Mouse (Mus musculus): Measurements from ENCODE around the gene Apol11a. TPM values are rescaled to one million over a fixed set of nuclear protein-coding genes. Genes with fewer than 3 reads are reported as not detected.
"Not testable (repeated sequence)": the region's sequence is repeated elsewhere in the genome, so short reads cannot be mapped to it uniquely, and the experiment has no call there.

Gene Apol11a
- total RNA-seq (2017), result not detected in 2 replicates

DNA sequence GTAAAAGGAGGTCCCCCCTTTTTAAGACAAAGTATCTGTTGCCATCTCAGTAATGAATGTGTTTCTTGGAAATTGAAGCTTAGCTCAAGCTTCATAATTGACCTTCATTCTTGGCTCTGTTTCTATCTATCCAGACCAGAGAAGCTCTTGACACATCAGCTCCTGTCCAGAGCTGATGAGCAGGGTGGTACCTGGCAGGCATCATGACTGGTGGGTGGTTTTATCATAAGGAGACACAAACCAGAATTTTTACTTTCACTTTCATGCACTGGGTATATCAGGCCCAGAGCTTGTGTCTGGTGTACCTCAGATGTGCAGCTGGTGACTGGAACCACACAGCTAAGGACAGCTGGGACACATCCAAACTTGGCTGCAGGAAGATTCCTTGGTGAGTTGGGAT is at the start of gene Apol11a:
Gene Apol11a, plus strand, starts transcription at position 306 of the 400 bp plus-strand sequence.
- not testable (repeated sequence) for ATAC-seq (replicated peaks in 1 of 2; ENCODE audit: insufficient read depth in 1 of 2, low FRiP score in 2 of 2, low TSS enrichment in 1 of 2, low read depth in 1 of 2, poor library complexity in 2 of 2, severe bottlenecking in 2 of 2)

DNA sequence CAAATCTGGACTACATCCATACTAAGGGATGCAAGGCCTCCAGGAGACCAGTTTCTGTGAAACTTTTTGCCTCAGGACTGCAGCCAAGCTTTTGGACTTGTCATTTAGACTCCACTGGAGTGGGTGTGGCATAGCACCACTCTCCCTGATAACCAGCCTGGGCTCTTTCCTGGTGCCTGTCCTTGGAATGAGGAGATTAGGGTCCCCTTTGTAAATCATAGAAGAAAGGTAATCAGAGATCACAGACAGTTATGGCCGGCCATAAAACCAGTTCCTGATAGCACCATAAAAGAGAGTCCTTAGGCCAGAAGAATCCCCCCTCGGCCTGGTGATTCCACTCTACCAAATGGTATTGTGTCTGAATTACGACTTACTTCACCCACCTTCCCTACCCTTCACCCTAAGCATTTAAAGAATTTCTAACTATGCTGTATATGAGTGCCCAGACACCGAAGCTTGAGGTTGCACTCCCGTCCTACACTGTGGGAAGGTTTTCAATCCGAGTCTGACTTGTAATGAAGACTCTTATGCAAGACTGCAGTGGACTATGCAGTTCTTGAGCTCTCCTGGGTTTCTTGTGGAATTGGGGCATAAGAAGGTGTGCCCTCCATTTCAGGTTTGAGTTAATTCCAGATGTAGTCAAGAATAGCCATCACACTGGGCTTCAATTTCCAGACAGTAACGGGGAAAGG is 33.2 kb upstream of the Apol11a start:
- not testable (repeated sequence) for ATAC-seq (replicated peaks in 1 of 2; ENCODE audit: insufficient read depth in 1 of 2, low FRiP score in 2 of 2, low TSS enrichment in 1 of 2, low read depth in 1 of 2, poor library complexity in 2 of 2, severe bottlenecking in 2 of 2)

DNA sequence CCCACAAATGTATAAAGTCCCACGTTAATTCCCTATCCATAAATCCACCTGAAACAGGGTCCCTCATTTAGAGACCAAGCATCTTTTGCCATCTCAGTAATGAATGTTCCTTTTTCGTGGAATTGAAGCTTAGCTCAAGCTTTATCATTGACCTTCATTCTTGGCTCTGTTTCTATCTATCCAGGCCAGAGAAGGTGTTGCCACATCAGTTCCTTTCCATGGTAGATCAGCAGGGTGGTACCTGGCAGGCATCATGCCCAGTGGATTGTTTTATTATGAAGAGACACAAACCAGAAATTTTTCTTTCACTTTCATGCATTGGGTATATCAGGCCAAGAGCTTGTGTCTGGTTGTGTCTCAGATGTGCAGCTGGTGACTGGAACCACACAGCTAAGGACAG is 31.4 kb upstream of the Apol11a start, which contains the start of gene Apol10a:
Gene Apol10a, plus strand, starts transcription at position 355 of the 400 bp plus-strand sequence.
- not testable (repeated sequence) for ATAC-seq (replicated peaks in 1 of 2; ENCODE audit: insufficient read depth in 1 of 2, low FRiP score in 2 of 2, low TSS enrichment in 1 of 2, low read depth in 1 of 2, poor library complexity in 2 of 2, severe bottlenecking in 2 of 2)

DNA sequence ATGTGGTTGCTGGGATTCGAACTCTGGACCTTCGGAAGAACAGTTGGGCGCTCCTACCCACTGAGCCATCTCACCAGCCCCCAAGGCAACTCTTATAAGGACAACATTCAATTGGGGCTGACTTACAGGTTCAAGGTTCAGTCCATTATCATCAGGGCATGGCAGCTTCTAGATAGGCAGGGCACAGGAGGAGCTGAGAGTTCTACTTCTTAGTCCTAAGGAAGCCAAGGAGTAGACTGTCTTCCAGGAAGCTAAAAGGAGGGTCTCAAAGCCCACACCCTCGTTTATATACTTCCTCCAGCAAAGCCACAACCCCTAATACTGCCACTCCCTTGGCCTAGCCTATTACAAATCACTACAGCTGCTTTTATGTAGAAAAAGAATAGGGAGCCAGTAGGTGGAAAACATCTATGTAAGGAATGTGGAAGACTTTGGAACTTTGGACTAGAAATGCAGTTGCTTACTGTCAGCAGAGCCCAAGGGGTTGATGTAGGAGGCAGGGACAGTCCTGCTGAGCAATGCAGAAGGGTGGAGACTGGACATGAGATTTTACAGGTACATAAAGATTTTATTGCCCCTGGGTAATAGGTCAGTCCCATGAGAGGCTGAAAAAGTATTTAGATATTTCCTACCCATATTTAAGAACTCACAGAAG is 25.8 kb upstream of the Apol11a start:
- ATAC-seq (replicated peaks in 1 of 2; ENCODE audit: insufficient read depth in 1 of 2, low FRiP score in 2 of 2, low TSS enrichment in 1 of 2, low read depth in 1 of 2, poor library complexity in 2 of 2, severe bottlenecking in 2 of 2), result no peak

DNA sequence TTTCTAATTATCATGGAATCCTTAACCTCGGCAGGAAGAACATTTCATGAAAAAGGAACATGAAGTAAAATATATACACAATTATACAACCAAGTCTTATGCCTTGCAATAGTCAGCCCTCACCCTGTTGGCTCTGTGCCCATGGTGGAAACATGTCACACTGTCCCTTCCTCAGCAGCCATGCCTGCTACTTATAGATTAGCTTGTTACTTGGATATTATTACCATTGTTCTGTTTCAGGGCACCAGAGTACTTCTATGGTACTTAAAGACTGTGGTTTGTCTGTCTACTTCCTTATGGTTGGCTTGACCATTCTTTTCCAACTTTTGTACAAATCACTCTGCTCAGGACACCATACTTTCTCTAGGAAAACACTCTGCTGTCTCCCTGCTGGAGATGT is 14.9 kb upstream of the Apol11a start:
- not testable (repeated sequence) for ATAC-seq (replicated peaks in 1 of 2; ENCODE audit: insufficient read depth in 1 of 2, low FRiP score in 2 of 2, low TSS enrichment in 1 of 2, low read depth in 1 of 2, poor library complexity in 2 of 2, severe bottlenecking in 2 of 2)

DNA sequence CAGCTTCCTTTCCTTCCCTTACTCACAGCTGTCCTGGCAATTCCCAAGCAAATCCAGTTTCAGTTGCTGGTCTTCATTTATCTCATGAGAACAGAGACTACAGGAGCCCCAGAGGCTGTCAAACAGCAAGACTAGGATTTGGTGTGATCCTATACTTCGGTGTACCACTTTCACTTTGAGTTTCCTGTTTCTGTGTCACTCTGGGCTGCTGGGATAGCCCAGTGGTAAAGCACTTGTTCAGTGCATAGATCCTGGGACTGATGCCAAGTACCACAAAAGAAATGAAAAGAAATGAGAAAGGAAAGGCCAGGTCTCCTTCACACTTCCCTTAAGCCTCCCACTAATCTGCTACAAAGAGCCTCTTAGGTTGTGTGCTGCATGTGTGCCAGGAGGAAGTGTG is 13.4 kb upstream of the Apol11a start:
- peak; percentile 76 to 77 for ATAC-seq (replicated peaks in 1 of 2; ENCODE audit: insufficient read depth in 1 of 2, low FRiP score in 2 of 2, low TSS enrichment in 1 of 2, low read depth in 1 of 2, poor library complexity in 2 of 2, severe bottlenecking in 2 of 2)

DNA sequence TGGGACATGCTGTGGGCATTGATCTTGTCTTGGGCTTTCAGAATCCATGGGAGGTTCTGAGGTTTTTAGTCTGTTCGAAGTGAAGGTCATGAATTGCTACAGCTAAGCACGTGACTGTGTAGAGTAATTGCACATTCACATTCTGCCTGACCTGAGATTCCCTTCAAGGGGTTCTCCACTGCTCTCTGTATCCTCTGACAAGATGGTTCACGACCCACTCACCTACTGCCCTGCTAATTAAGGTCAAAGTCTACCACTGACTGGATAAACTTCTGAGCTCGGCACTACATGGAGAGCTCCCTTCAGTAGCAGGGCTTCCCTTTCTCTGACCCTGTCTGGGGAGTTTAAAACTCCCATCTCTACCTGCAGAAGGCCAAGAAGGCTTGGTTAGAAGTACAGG is 12.5 kb downstream of the Apol11a start:
- ATAC-seq (replicated peaks in 1 of 2; ENCODE audit: insufficient read depth in 1 of 2, low FRiP score in 2 of 2, low TSS enrichment in 1 of 2, low read depth in 1 of 2, poor library complexity in 2 of 2, severe bottlenecking in 2 of 2), result not testable (repeated sequence)

DNA sequence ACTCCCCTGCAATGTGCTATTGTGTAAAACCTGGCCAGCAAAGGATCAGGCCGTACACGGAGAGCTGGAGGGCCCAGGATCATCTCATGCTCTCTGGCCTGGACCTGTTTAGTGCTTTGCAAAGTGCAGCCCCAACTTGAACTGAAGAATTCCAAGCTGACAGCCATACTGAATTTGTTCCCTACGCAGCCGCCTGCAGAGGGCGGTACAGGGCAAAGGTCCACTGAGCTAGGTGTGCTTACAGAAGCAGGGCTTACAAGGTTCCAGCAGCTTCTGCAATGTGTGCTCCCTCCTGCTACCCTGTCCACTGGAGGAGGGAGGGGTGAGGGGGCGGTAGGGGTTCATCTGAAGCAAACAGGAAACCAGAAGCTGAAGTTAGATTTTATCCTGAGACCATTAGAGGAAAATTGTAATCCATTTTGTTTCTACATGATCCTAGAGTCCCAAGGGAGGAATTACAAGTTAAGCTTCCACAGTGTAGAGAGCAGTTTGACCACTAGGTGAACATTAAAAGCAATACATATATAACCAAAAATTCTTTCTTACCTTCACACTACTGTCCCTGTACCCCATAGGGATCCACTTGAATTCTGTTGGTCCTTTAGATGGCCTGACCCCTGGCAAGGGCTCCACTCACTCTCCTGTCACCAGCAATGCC is 15.2 kb downstream of the Apol11a start:
- ATAC-seq (replicated peaks in 1 of 2; ENCODE audit: insufficient read depth in 1 of 2, low FRiP score in 2 of 2, low TSS enrichment in 1 of 2, low read depth in 1 of 2, poor library complexity in 2 of 2, severe bottlenecking in 2 of 2), result peak in 1 of 2 experiments; percentile 47; a peak in 1 of 4 replicates

DNA sequence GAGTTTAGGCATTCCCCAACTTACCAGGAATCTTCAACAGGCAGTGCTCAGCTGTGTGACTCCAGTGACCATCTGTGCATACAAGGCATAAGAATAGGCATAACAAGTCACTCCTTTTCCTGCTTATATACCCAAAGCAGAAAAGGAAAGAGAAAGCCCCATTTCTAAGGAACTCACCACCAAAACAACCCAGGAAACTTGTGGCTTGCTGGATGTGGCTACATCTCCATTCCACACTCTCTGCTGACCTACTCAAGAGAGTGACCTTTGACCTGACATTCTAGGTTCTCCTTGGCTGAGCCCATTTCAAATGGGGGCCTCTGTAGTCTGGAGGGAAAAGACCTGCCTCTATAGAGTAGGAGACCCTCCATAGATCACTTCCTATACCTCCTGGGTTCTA is 25.1 kb downstream of the Apol11a start, which contains the start of gene Apol7c:
Gene Apol7c, minus strand, starts transcription at position 101 of the 400 bp plus-strand sequence.
- no peak for ATAC-seq (replicated peaks in 1 of 2; ENCODE audit: insufficient read depth in 1 of 2, low FRiP score in 2 of 2, low TSS enrichment in 1 of 2, low read depth in 1 of 2, poor library complexity in 2 of 2, severe bottlenecking in 2 of 2)

DNA sequence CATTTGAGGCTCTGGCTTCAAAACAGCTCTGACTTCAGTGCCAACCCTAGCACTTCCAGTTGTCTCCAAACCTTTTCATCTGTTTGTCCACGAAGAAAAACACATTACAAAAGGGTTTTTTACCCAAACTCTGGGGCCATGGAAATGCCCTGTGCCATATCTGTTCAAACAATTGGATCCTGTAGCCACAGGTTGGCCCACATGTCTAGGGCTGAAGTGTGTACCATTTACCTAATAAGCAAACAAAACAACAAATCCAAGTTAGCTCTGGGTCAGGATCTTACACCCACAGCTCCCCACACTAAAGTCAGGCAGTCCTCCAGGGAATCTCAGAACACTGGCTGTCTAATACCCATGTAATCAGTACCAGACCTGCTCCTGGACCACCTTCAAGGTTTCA is 31.1 kb downstream of the Apol11a start:
- not testable (repeated sequence) for ATAC-seq (replicated peaks in 1 of 2; ENCODE audit: insufficient read depth in 1 of 2, low FRiP score in 2 of 2, low TSS enrichment in 1 of 2, low read depth in 1 of 2, poor library complexity in 2 of 2, severe bottlenecking in 2 of 2)

DNA sequence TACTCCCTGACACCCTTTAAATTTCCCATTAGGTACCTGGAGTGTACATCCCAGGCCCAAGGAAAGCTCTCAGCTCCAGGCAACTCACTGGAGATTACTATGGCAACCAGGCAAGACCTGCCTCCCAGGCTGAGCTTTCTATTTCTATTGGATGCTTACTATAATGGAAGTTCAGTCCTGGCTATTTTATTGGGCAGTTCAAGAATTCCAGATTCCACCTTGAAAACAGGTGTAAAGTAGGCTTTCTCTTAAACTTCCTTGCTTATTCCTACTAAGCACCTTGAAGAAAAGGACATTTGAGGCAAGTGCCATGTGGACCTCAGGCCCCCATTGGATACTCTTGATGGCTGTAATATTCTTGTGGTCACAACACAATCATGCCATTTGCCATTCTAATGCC is 53.7 kb downstream of the Apol11a start, which contains the start of gene 1700025B11Rik:
Gene 1700025B11Rik, minus strand, starts transcription at position 101 of the 400 bp plus-strand sequence.
- no peak for ATAC-seq (replicated peaks in 1 of 2; ENCODE audit: insufficient read depth in 1 of 2, low FRiP score in 2 of 2, low TSS enrichment in 1 of 2, low read depth in 1 of 2, poor library complexity in 2 of 2, severe bottlenecking in 2 of 2)

DNA sequence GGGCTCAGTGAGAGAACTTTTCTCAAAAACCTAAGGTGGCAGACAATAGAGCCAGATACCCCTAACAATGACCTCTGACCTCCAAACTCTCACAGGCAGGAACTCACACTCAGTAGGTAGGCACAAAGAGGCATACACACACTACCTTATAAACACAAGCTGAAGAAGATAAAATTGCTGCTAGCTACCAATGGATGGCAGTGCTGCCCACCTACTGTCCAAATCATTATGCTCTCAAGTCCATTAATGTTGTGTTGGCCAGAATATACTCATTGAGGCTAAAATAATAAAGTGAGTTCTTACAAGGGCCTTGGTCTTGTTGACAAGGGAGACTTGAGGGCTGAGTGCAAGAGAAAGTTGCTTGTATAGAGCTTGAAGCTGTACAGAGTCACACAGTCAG is 55.1 kb downstream of the Apol11a start:
- no peak for ATAC-seq (replicated peaks in 1 of 2; ENCODE audit: insufficient read depth in 1 of 2, low FRiP score in 2 of 2, low TSS enrichment in 1 of 2, low read depth in 1 of 2, poor library complexity in 2 of 2, severe bottlenecking in 2 of 2)

Other genes starting within 250 kb of the Apol11a start
- gene Rbfox2, start 201.3 kb upstream of the Apol11a start, total RNA-seq (2017), result 8.4 and 11.9 TPM in 2 replicates
- gene Apol7a, start 109.2 kb upstream of the Apol11a start, total RNA-seq (2017), result not detected in 2 replicates
- not detected in 2 replicates for gene Apol9a, start 97.1 kb upstream of the Apol11a start, total RNA-seq (2017)
- not detected in 2 replicates for gene Apol7b, start 60.8 kb upstream of the Apol11a start, total RNA-seq (2017)
- gene Apol10a, start 31.2 kb upstream of the Apol11a start, total RNA-seq (2017), result not detected in 2 replicates
- not detected in 2 replicates for gene Apol7c, start 25.0 kb downstream of the Apol11a start, total RNA-seq (2017)
- not detected in 2 replicates for gene 1700025B11Rik, start 53.6 kb downstream of the Apol11a start, total RNA-seq (2017)
- gene Apol10b, start 87.9 kb downstream of the Apol11a start, total RNA-seq (2017), result not detected in 2 replicates
- gene Gm36245, start 91.0 kb downstream of the Apol11a start, total RNA-seq (2017), result not detected in 2 replicates
- gene Apol11b, start 135.0 kb downstream of the Apol11a start, total RNA-seq (2017), result 0.65 TPM in 1 of 2 replicates, not detected in the other
- 11.5 and 12.3 TPM in 2 replicates for gene Apol7e, start 190.6 kb downstream of the Apol11a start, total RNA-seq (2017)
- gene Apol9b, start 220.8 kb downstream of the Apol11a start, total RNA-seq (2017), result 1.2 and 1.5 TPM in 2 replicates
- gene Apol8, start 248.7 kb downstream of the Apol11a start, total RNA-seq (2017), result 0.75 and 1.7 TPM in 2 replicates